Mouse (Mus musculus) kidney, adult 2 months (tissue): ENCODE measurements around the gene Gm5105.

Source experiments
- CTCF ChIP-seq: fragments of 200-500 bp; conservative IDR thresholded peaks from 2 replicates; pipeline ENCODE4 v1.5.1; 2011; ENCODE audit warnings: low read depth, mild to moderate bottlenecking, control low read depth, low read length, moderate library complexity, mixed read lengths; ENCODE audit not compliant: insufficient read depth, insufficient read length
- POLR2A ChIP-seq: fragments of 200-500 bp; IDR thresholded peaks from one replicate; pipeline ENCODE4 v1.6.1; 2011; ENCODE audit warnings: low read depth, low read length, control low read depth

DNA sequence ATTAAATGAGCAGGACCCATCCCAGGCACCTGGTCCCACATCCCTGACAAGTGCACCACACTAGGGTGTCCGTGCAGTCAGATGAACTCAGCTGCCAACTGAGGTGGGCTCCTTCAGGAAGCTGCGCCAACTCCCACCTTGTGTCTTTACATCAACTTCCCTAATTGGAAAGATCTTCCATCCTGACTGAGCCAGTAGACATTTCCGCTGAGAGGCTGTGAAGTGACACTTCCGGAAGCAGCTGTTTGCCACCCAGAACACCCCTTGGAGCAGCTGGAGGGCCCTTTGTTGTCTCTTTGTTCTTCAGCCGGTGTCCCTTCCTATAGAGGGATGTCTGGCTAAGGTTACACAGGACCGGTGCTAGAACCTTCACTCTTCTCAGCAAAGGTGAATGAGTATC lies 36.6 kb downstream of the Gm5105 start:
- TF ChIP-seq CTCF (no peak), POLR2A (no peak)
